Mouse (Mus musculus): ENCODE measurements at regions not wholly inside any gene's neighbourhood (a gene's known extent, or its start where the extent isn't known, plus 50 kb on each side); places are given as distances from the start of the nearest gene placed in this dataset.

- TF ChIP-seq EP300 (IDR thresholded peaks at IDR 0.05; ENCODE audit: low read depth), result no peak
- 0 out of 2 replicates have a peak, but pooled peaks have one; percentile 14 for TF ChIP-seq CTCF (IDR thresholded peaks at IDR 0.05; ENCODE audit: low read depth)
Measured at GRCm38 (mm10) chr5:18472114-18472513, 112.0 kb upstream of the Gnai1 start.

Data from liver, postnatal 0 days (tissue).